ENCODE assay signal across 11 mouse cellular contexts in the genomic region with DNA sequence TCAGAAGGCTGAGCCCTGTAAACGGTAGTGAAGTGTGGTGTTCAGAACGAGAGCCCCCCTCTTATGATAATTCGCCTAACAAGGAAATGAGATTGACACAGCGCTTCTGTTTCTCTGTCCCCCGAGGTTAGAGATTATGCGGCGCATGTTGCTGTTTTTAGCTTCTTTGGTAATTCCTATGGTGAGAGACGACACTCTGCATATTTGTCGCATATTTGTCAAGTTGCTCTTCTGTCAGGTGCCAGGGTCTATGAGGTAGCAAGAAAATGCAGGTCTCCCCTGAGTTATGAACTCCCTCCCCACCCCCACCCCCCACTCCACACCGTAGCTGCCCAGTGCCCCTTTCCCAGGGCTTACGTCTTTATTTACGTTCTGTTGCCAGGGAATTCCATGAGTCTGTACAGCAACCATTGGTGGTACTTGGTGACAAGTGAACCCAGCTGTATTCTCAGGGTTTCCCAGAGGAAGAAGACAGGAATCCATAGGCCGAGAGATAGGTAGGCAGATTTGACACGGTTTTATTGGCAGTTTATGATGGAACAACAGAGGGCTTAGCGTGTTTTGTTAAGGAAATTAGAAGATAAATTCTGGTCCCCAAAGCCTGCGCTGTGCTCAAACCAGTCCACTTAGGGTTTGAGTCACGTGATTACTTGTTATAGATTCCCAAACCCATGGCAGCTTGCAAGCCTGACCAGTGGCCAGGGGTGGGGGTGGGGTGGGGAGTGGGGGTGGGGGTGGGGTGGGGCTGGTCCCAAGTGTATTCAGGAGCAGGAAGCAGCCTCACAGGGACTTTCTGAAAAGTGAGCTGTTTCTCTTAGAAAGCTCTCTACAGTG. TPM values are rescaled to one million over a fixed set of nuclear protein-coding genes. Genes with fewer than 3 reads are reported as not detected.
DNase-seq lines count a peak whose midpoint lies in the region; ATAC-seq and TF ChIP-seq lines count a peak whose summit lies in the region.
"Had no signal": no experiment of that assay in that cellular context is flagged by ENCODE, and none has a peak within 500 bp of the region (broad histone marks: within the 10 kb centered on the region; RNA-seq: fewer than 3 reads in every experiment).

No protein-coding gene starts in this region.

- 30% methylated on average over 17 of the region's 17 CpGs for WGBS in forebrain, embryonic 11.5 days
- 41% methylated on average over 17 of the region's 17 CpGs for WGBS in forebrain, embryonic 10.5 days
- 18% methylated on average over 17 of the region's 17 CpGs for WGBS in lung, embryonic 16.5 days
- 19% methylated on average over 17 of the region's 17 CpGs for WGBS in hindbrain, postnatal 0 days
- 30% methylated on average over 17 of the region's 17 CpGs for WGBS in neural tube, embryonic 15.5 days

- H3K27ac ChIP-seq in forebrain, embryonic 11.5 days (ENCODE audit: low read depth, low read length), result no peak overlapping the region
- H3K27ac ChIP-seq in forebrain, embryonic 10.5 days, result no peak overlapping the region
- no peak overlapping the region for H3K27ac ChIP-seq in lung, embryonic 16.5 days (ENCODE audit: low read length)
- no peak overlapping the region for H3K27ac ChIP-seq in hindbrain, postnatal 0 days
- no peak overlapping the region for H3K27ac ChIP-seq in neural tube, embryonic 15.5 days (replicated peaks)
- H3K27ac ChIP-seq: macrophage had no signal

- DNase-seq in forebrain, embryonic 11.5 days (ENCODE audit: low spot score), result no peak
- no peak for DNase-seq in forebrain, embryonic 10.5 days (ENCODE audit: extremely low spot score, low spot score)
- no peak for DNase-seq in lung, postnatal 10 days
- DNase-seq in hindbrain, postnatal 0 days (ENCODE audit: low spot score), result peak; percentile 9
- DNase-seq in kidney, adult 18-20 months, result no peak
- DNase-seq in adipocyte (ENCODE audit: low spot score), result no peak
- DNase-seq: kidney, adult 11 months had no signal

- no peak overlapping the region for H3K9ac ChIP-seq in forebrain, embryonic 11.5 days (ENCODE audit: low read length)
- no peak overlapping the region for H3K9ac ChIP-seq in lung, embryonic 16.5 days (ENCODE audit: low read length)
- no peak overlapping the region for H3K9ac ChIP-seq in hindbrain, postnatal 0 days (replicated peaks; ENCODE audit: low read length)
- no peak overlapping the region for H3K9ac ChIP-seq in neural tube, embryonic 15.5 days (replicated peaks)

- no peaks in the 10 kb centered on the region for H3K4me1 ChIP-seq in forebrain, embryonic 11.5 days (replicated peaks; ENCODE audit: control insufficient read depth, insufficient read depth, low read length)
- peaks cover 24% of the 10 kb centered on the region for H3K4me1 ChIP-seq in forebrain, embryonic 10.5 days
- peaks cover 8% of the 10 kb centered on the region for H3K4me1 ChIP-seq in lung, embryonic 16.5 days (replicated peaks; ENCODE audit: control insufficient read depth, insufficient read depth, low read length)
- 0 out of 2 replicates have a peak, but pooled peaks cover 4% of the 10 kb centered on the region for H3K4me1 ChIP-seq in hindbrain, postnatal 0 days (ENCODE audit: insufficient read depth, low read length)
- H3K4me1 ChIP-seq in neural tube, embryonic 15.5 days, result peaks cover 7% of the 10 kb centered on the region; the same call in 1 of the 2 replicates

- no peaks in the 10 kb centered on the region for H3K36me3 ChIP-seq in forebrain, embryonic 11.5 days (ENCODE audit: control insufficient read depth, insufficient read depth, low read length)
- H3K36me3 ChIP-seq in forebrain, embryonic 10.5 days (replicated peaks), result no peaks in the 10 kb centered on the region
- no peaks in the 10 kb centered on the region for H3K36me3 ChIP-seq in lung, embryonic 16.5 days (ENCODE audit: control insufficient read depth, insufficient read depth, low read length)
- no peaks in the 10 kb centered on the region for H3K36me3 ChIP-seq in hindbrain, postnatal 0 days (ENCODE audit: insufficient read depth, low read length)
- H3K36me3 ChIP-seq in neural tube, embryonic 15.5 days, result no peaks in the 10 kb centered on the region

- ATAC-seq in forebrain, embryonic 11.5 days (replicated peaks; ENCODE audit: low FRiP score), result peak; percentile 42; the same call in 1 of the 2 replicates
- peak; percentile 25; the same call in 1 of the 2 replicates for ATAC-seq in lung, embryonic 16.5 days (ENCODE audit: low read depth)
- peak; percentile 62; the same call in 1 of the 2 replicates for ATAC-seq in hindbrain, postnatal 0 days
- ATAC-seq in neural tube, embryonic 15.5 days (ENCODE audit: low FRiP score), result peak; percentile 31; the same call in 1 of the 2 replicates
- ATAC-seq: Patski had no signal

- peak overlapping the region; percentile 18; the same call in 1 of the 2 replicates for H3K4me2 ChIP-seq in forebrain, embryonic 11.5 days (ENCODE audit: low read depth, low read length, severe bottlenecking)
- peak overlapping the region; percentile 27; the same call in 1 of the 2 replicates for H3K4me2 ChIP-seq in lung, embryonic 16.5 days (ENCODE audit: low read depth, low read length)
- peak overlapping the region; percentile 35; the same call in 1 of the 2 replicates for H3K4me2 ChIP-seq in hindbrain, postnatal 0 days (ENCODE audit: low read depth, low read length)
- H3K4me2 ChIP-seq in neural tube, embryonic 15.5 days, result 0 out of 2 replicates have a peak overlapping the region, but pooled peaks have one; percentile 9

- no peak for TF ChIP-seq CTCF in hindbrain, postnatal 0 days (IDR thresholded peaks at IDR 0.05; ENCODE audit: low read depth)

- H3K4me3 ChIP-seq in forebrain, embryonic 11.5 days (ENCODE audit: low read depth, low read length), result no peak overlapping the region
- H3K4me3 ChIP-seq in forebrain, embryonic 10.5 days, result no peak overlapping the region
- H3K4me3 ChIP-seq in lung, embryonic 16.5 days (ENCODE audit: low read length), result no peak overlapping the region
- no peak overlapping the region for H3K4me3 ChIP-seq in hindbrain, postnatal 0 days (ENCODE audit: low read length)
- no peak overlapping the region for H3K4me3 ChIP-seq in neural tube, embryonic 15.5 days (replicated peaks)

- no peaks in the 10 kb centered on the region for H3K27me3 ChIP-seq in forebrain, embryonic 11.5 days (ENCODE audit: control insufficient read depth, insufficient read depth, low read length)
- no peaks in the 10 kb centered on the region for H3K27me3 ChIP-seq in forebrain, embryonic 10.5 days (ENCODE audit: poor library complexity, severe bottlenecking)
- H3K27me3 ChIP-seq in lung, embryonic 16.5 days (ENCODE audit: control insufficient read depth, insufficient read depth, low read depth, low read length), result no peaks in the 10 kb centered on the region
- H3K27me3 ChIP-seq in hindbrain, postnatal 0 days (ENCODE audit: insufficient read depth, low read length), result no peaks in the 10 kb centered on the region
- no peaks in the 10 kb centered on the region for H3K27me3 ChIP-seq in neural tube, embryonic 15.5 days (replicated peaks)

- no peaks in the 10 kb centered on the region for H3K9me3 ChIP-seq in forebrain, embryonic 11.5 days (ENCODE audit: control insufficient read depth, low read length)
- no peaks in the 10 kb centered on the region for H3K9me3 ChIP-seq in forebrain, embryonic 10.5 days
- no peaks in the 10 kb centered on the region for H3K9me3 ChIP-seq in lung, embryonic 16.5 days (ENCODE audit: control insufficient read depth, low read length)
- no peaks in the 10 kb centered on the region for H3K9me3 ChIP-seq in hindbrain, postnatal 0 days (ENCODE audit: low read length)
- no peaks in the 10 kb centered on the region for H3K9me3 ChIP-seq in neural tube, embryonic 15.5 days (replicated peaks)

RNA-seq across cellular contexts. Expression of a gene that starts 16.3 kb away (rescaled TPM):
- 10.7 and 11.6 TPM in 2 replicates for polyA plus RNA-seq in forebrain, embryonic 11.5 days (2014; fragmentation: Nextera tagmentation; extraction: Ambion mirVana)
- polyA plus RNA-seq in forebrain, embryonic 10.5 days (2016; fragmentation: Nextera tagmentation; extraction: Ambion mirVana), result 9.8 and 10.4 TPM in 2 replicates
- polyA plus RNA-seq in lung, embryonic 16.5 days (2015; fragmentation: Nextera tagmentation; extraction: Ambion mirVana), result 7.4 and 7.5 TPM in 2 replicates
- total RNA-seq in hindbrain, postnatal 0 days (2014; rRNA removed), result 12.1 and 12.8 TPM in 2 replicates
- 8.1 and 8.5 TPM in 2 replicates for polyA plus RNA-seq in hindbrain, postnatal 0 days (2015; fragmentation: Nextera tagmentation; extraction: Ambion mirVana)
- 10.4 and 12.1 TPM in 2 replicates for polyA plus RNA-seq in neural tube, embryonic 15.5 days (2015; fragmentation: Nextera tagmentation; extraction: Ambion mirVana)
